Mouse (Mus musculus): ENCODE results near the gene Cabp4. TPM values are rescaled to one million over a fixed set of nuclear protein-coding genes. Genes with fewer than 3 reads are reported as not detected.

The Cabp4 gene
- polyA plus RNA-seq, 2 experiments = 0.15 TPM; not detected in 1

DNA sequence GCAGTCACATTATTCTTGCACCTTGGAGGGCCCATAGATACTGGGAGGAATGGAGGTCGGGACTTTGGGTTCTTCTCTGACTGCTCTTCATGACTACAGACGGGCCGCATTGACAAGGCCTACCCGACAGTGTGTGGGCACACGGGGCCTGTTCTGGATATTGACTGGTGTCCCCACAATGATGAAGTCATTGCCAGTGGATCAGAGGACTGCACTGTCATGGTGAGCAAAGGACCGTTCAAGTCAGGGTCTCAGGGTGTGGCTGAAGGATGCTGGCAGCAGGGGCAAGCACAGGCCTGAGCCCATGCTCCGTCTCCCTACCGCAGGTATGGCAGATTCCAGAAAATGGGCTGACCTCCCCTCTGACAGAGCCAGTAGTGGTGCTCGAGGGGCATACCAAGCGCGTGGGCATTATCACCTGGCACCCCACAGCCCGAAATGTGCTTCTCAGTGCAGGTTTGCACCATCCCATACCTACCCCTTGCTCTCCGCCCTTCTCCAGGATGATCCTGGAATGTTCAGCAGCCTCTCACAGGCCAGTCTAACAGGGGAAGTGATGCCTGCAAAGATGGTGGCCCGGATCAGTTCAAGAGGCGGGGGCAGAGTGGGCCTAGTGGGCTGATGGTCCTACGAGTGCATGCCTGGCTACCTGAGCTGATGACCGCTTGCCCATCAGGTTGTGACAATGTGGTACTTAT lies 6.1 kb upstream of the Cabp4 start:
- no peak for TF ChIP-seq EP300 (IDR thresholded peaks at IDR 0.05; ENCODE audit: low read depth)
- TF ChIP-seq CTCF (IDR thresholded peaks at IDR 0.05; ENCODE audit: low read depth) = no peak
- H3K4me2 ChIP-seq (ENCODE audit: low read depth) = peak overlapping the region; percentile 88; the same call in 1 of the 2 replicates
- no peak overlapping the region for H3K27ac ChIP-seq
- H3K27me3 ChIP-seq (ENCODE audit: control insufficient read depth, insufficient read depth, low read length) = no peaks in the 10 kb centered on the region
- H3K36me3 ChIP-seq (replicated peaks; ENCODE audit: control insufficient read depth, insufficient read depth, low read depth) = 0 out of 2 replicates have a peak, but pooled peaks cover 3% of the 10 kb centered on the region
- WGBS (ENCODE audit: insufficient replicate concordance) = 82% methylated on average over 17 of the region's 17 CpGs
- H3K4me1 ChIP-seq (replicated peaks; ENCODE audit: control insufficient read depth in 2 of 2, insufficient read depth in 2 of 2, low read length in 1 of 2) = peaks cover 4 to 12% of the 10 kb centered on the region in 2 experiments
- no peak overlapping the region; a peak in 1 of 4 replicates for H3K4me3 ChIP-seq (ENCODE audit: insufficient read depth in 1 of 2, low read depth in 2 of 2, low read length in 2 of 2)
- DNase-seq (ENCODE audit: low read depth in 3 of 3, low spot score in 3 of 3) (no peak), ATAC-seq (ENCODE audit: insufficient read depth) (no peak)
- H3K9ac ChIP-seq (replicated peaks) = no peak overlapping the region
- no peaks in the 10 kb centered on the region for H3K9me3 ChIP-seq (ENCODE audit: control insufficient read depth, low read length)

DNA sequence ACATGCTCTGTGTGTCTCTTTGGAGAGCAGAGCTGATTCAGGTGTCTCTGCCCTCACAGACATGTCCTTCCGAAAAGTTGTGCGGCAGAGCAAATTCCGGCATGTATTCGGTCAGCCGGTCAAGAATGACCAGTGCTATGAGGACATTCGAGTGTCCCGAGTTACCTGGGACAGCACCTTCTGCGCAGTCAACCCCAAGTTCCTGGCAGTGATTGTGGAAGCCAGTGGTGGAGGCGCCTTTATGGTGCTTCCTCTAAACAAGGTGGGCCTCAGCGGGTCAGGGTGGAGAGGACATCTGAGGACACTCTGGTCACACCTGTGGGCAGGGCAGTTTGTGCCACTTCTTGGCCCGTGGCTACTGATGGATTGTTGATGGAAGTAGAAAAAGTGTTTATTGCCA lies 5.5 kb upstream of the Cabp4 start:
- Histone ChIP-seq H3K4me2 (ENCODE audit: low read depth) (peak overlapping the region; percentile 88), H3K27ac (peak overlapping the region; percentile 70), H3K4me1 (replicated peaks; ENCODE audit: control insufficient read depth in 2 of 2, insufficient read depth in 2 of 2, low read length in 1 of 2) (peaks cover 4 to 12% of the 10 kb centered on the region in 2 experiments), H3K4me3 (ENCODE audit: insufficient read depth in 1 of 2, low read depth in 2 of 2, low read length in 2 of 2) (peak overlapping the region; percentile 78 to 94), H3K27me3 (ENCODE audit: control insufficient read depth, insufficient read depth, low read length) (no peaks in the 10 kb centered on the region), H3K9me3 (ENCODE audit: control insufficient read depth, low read length) (no peaks in the 10 kb centered on the region), H3K9ac (replicated peaks) (peak overlapping the region; percentile 91), H3K36me3 (replicated peaks; ENCODE audit: control insufficient read depth, insufficient read depth, low read depth) (0 out of 2 replicates have a peak, but pooled peaks cover 3% of the 10 kb centered on the region)
- DNase-seq (ENCODE audit: low read depth in 3 of 3, low spot score in 3 of 3) = no peak
- no peak for TF ChIP-seq EP300 (IDR thresholded peaks at IDR 0.05; ENCODE audit: low read depth)
- no peak for TF ChIP-seq CTCF (IDR thresholded peaks at IDR 0.05; ENCODE audit: low read depth)
- no peak for ATAC-seq (ENCODE audit: insufficient read depth)
- 68% methylated on average over 11 of the region's 11 CpGs for WGBS (ENCODE audit: insufficient replicate concordance)

DNA sequence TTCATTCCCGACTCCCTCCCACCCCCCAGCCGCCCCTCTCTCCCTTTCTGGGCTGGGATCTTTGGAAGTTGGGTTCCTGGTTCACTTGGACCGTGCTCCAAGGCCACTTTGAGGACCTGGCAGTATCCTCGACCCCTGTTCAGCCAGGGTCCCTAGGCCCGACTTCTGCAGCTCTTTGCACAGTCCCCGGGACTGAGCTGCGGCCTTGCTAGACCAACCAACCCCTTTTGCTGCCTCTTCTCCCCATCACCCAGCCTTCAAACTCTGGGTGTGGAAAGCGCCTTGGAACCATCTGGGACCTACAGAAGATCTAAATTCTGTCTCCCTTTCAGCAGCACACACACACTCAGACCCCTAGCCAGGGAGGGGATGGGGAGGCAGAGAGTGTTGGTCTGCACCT lies 5.0 kb upstream of the Cabp4 start:
- Histone ChIP-seq H3K9me3 (ENCODE audit: control insufficient read depth, low read length) (no peaks in the 10 kb centered on the region), H3K4me3 (ENCODE audit: insufficient read depth in 1 of 2, low read depth in 2 of 2, low read length in 2 of 2) (peak overlapping the region; percentile 78 to 94), H3K4me1 (replicated peaks; ENCODE audit: control insufficient read depth in 2 of 2, insufficient read depth in 2 of 2, low read length in 1 of 2) (peaks cover 4 to 12% of the 10 kb centered on the region in 2 experiments), H3K4me2 (ENCODE audit: low read depth) (peak overlapping the region; percentile 88), H3K9ac (replicated peaks) (peak overlapping the region; percentile 91), H3K36me3 (replicated peaks; ENCODE audit: control insufficient read depth, insufficient read depth, low read depth) (0 out of 2 replicates have a peak, but pooled peaks cover 3% of the 10 kb centered on the region), H3K27me3 (ENCODE audit: control insufficient read depth, insufficient read depth, low read length) (no peaks in the 10 kb centered on the region), H3K27ac (peak overlapping the region; percentile 70)
- TF ChIP-seq CTCF (IDR thresholded peaks at IDR 0.05; ENCODE audit: low read depth) (no peak), EP300 (IDR thresholded peaks at IDR 0.05; ENCODE audit: low read depth) (no peak)
- peak; percentile 36; the same call in 1 of the 2 replicates for ATAC-seq (ENCODE audit: insufficient read depth)
- WGBS (ENCODE audit: insufficient replicate concordance) = under 1% methylated on average over 8 of the region's 8 CpGs
- DNase-seq (ENCODE audit: low read depth in 3 of 3, low spot score in 3 of 3) = no peak

DNA sequence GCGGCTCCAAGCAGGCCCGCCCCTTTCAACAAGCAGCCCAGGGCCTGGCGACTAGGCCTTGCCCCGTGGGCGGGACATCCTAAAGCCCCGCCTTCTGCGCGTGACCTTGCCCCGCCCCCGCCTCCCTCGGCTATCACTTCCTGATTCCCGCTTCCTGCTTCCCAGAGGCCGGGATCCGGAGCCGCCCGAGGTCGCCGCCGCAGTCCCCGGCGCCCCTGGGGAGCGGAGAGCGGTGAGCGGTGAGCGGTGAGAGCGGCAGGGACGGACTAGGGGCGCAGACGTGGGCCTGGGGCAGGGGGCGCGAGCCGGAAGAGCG lies 4.6 kb upstream of the Cabp4 start, which contains the start of gene Coro1b:
Gene Coro1b (plus strand): TSS at position 129 of the 316 bp plus-strand sequence.
- no peaks in the 10 kb centered on the region for H3K9me3 ChIP-seq (ENCODE audit: control insufficient read depth, low read length)
- under 1% methylated on average over 29 of the region's 33 CpGs for WGBS (ENCODE audit: insufficient replicate concordance)
- no peaks in the 10 kb centered on the region for H3K27me3 ChIP-seq (ENCODE audit: control insufficient read depth, insufficient read depth, low read length)
- peak within 1 kb of the TSS; percentile 78 to 94 for H3K4me3 ChIP-seq (ENCODE audit: insufficient read depth in 1 of 2, low read depth in 2 of 2, low read length in 2 of 2)
- H3K4me2 ChIP-seq (ENCODE audit: low read depth) = peak within 1 kb of the TSS; percentile 88
- ATAC-seq (ENCODE audit: insufficient read depth) = peak; percentile 90
- H3K36me3 ChIP-seq (replicated peaks; ENCODE audit: control insufficient read depth, insufficient read depth, low read depth) = 0 out of 2 replicates have a peak, but pooled peaks cover 3% of the 10 kb centered on the region
- no peak for TF ChIP-seq EP300 (IDR thresholded peaks at IDR 0.05; ENCODE audit: low read depth)
- no peak for TF ChIP-seq CTCF (IDR thresholded peaks at IDR 0.05; ENCODE audit: low read depth)
- peaks cover 4 to 12% of the 10 kb centered on the region in 2 experiments for H3K4me1 ChIP-seq (replicated peaks; ENCODE audit: control insufficient read depth in 2 of 2, insufficient read depth in 2 of 2, low read length in 1 of 2)
- peak within 1 kb of the TSS; percentile 91 for H3K9ac ChIP-seq (replicated peaks)
- peak; percentile 77 to 83 (median 78) for DNase-seq (ENCODE audit: low read depth in 3 of 3, low spot score in 3 of 3)
- H3K27ac ChIP-seq = peak within 1 kb of the TSS; percentile 70

DNA sequence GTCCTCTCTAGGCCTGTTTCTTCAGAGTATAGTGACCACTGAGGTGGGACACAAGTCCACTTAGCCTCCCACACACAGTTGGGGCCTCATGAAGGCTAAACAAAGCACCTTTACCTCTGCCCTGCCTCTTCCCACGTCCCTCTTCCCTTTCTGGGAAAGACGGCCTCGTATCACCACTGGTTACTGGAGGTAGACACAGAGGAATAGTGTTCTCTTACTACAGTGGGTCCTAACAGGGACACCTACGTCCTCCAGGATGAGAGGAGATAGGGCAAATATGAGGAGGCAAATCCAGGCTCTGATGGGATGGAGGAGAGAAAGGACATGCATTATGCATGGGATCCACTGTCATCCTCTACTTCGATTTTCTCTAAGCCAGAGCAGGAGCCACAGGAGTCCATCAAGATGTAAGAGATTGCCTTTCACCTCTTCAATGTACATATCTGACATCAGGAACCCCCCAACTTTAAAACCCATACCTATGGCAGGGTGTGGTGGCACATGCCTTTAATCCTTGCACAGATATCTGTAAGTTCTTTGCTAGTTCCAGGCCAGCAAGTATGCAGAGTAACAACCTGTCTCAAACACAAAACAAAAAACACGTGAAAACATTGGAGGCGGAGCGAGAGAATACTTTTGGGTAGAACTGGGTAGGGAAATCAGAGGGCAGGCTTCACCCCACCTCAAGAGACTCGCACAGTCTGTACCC lies 4.1 kb upstream of the Cabp4 start:
- TF ChIP-seq CTCF (IDR thresholded peaks at IDR 0.05; ENCODE audit: low read depth) (no peak), EP300 (IDR thresholded peaks at IDR 0.05; ENCODE audit: low read depth) (no peak)
- DNase-seq (ENCODE audit: low read depth in 3 of 3, low spot score in 3 of 3) (no peak), ATAC-seq (ENCODE audit: insufficient read depth) (peak; percentile 26)
- Histone ChIP-seq H3K4me3 (ENCODE audit: insufficient read depth in 1 of 2, low read depth in 2 of 2, low read length in 2 of 2) (peak overlapping the region; percentile 38 to 94; a peak in 3 of 4 replicates), H3K4me1 (replicated peaks; ENCODE audit: control insufficient read depth in 2 of 2, insufficient read depth in 2 of 2, low read length in 1 of 2) (peaks cover 4 to 12% of the 10 kb centered on the region in 2 experiments), H3K36me3 (replicated peaks; ENCODE audit: control insufficient read depth, insufficient read depth, low read depth) (0 out of 2 replicates have a peak, but pooled peaks cover 3% of the 10 kb centered on the region), H3K4me2 (ENCODE audit: low read depth) (peak overlapping the region; percentile 88), H3K27ac (no peak overlapping the region), H3K27me3 (ENCODE audit: control insufficient read depth, insufficient read depth, low read length) (no peaks in the 10 kb centered on the region), H3K9me3 (ENCODE audit: control insufficient read depth, low read length) (no peaks in the 10 kb centered on the region), H3K9ac (replicated peaks) (peak overlapping the region; percentile 35; the same call in 1 of the 2 replicates)
- 40% methylated on average over 9 of the region's 9 CpGs for WGBS (ENCODE audit: insufficient replicate concordance)
